Comparison of ENCODE assay signal across 19 mouse cellular contexts in genomic region chr9:27617096-27617839, GRCm38 (mm10).
DNase-seq lines count a peak whose midpoint lies in the region; ATAC-seq and TF ChIP-seq lines count a peak whose summit lies in the region.
"Had no signal": no experiment of that assay in that cellular context is flagged by ENCODE, and none has a peak within 500 bp of the region (broad histone marks: within the 10 kb centered on the region; RNA-seq: fewer than 3 reads in every experiment).

No protein-coding gene starts in this region.

- H3K79me2 ChIP-seq in C2C12 (ENCODE audit: control insufficient read depth, insufficient read depth): no peaks in the 10 kb centered on the region

- WGBS in hindbrain, embryonic 16.5 days: 32% methylated on average over 7 of the region's 7 CpGs
- WGBS in hindbrain, embryonic 11.5 days: 53% methylated on average over 7 of the region's 7 CpGs
- 48% methylated on average over 7 of the region's 7 CpGs for WGBS in liver, embryonic 11.5 days
- 61% methylated on average over 7 of the region's 7 CpGs for WGBS in thymus, adult 2 months

- no peak overlapping the region for H3ac ChIP-seq in C2C12 (ENCODE audit: control insufficient read depth, insufficient read length, low read depth)

- no peak for TF ChIP-seq POLR2A in thymus, adult 2 months (IDR thresholded peaks at IDR 0.05; ENCODE audit: control insufficient read depth, extremely low read depth, insufficient read depth, low read length, poor library complexity)

- H3K4me1 ChIP-seq in hindbrain, embryonic 16.5 days (ENCODE audit: control insufficient read depth, insufficient read depth, low read depth, low read length): no peaks in the 10 kb centered on the region; the same call in none of the 2 replicates
- H3K4me1 ChIP-seq in hindbrain, embryonic 11.5 days (replicated peaks; ENCODE audit: control insufficient read depth, insufficient read depth, low read length): no peaks in the 10 kb centered on the region
- H3K4me1 ChIP-seq in liver, embryonic 11.5 days (replicated peaks; ENCODE audit: control insufficient read depth, insufficient read depth, low read length): no peaks in the 10 kb centered on the region
- H3K4me1 ChIP-seq in thymus, adult 2 months (replicated peaks; ENCODE audit: control insufficient read depth, insufficient read depth, low read length): no peaks in the 10 kb centered on the region
- H3K4me1 ChIP-seq: heart, embryonic 13.5 days had no signal

- no peak overlapping the region for H3K4me3 ChIP-seq in hindbrain, embryonic 16.5 days (ENCODE audit: low read length)
- H3K4me3 ChIP-seq in hindbrain, embryonic 11.5 days (ENCODE audit: low read depth, low read length): no peak overlapping the region
- no peak overlapping the region for H3K4me3 ChIP-seq in C2C12 (ENCODE audit: insufficient read depth, poor library complexity, severe bottlenecking)
- H3K4me3 ChIP-seq in liver, embryonic 11.5 days (ENCODE audit: low read depth, low read length): no peak overlapping the region
- H3K4me3 ChIP-seq in thymus, adult 2 months (ENCODE audit: control insufficient read depth, insufficient read depth, low read length): no peak overlapping the region
- H3K4me3 ChIP-seq: heart, embryonic 13.5 days; hindbrain, embryonic 10.5 days; midbrain, embryonic 10.5 days; neural tube, embryonic 12.5 days had no signal

- H3K9me3 ChIP-seq in hindbrain, embryonic 16.5 days (ENCODE audit: control insufficient read depth, low read length): no peaks in the 10 kb centered on the region
- H3K9me3 ChIP-seq in hindbrain, embryonic 11.5 days (ENCODE audit: control insufficient read depth, low read length): no peaks in the 10 kb centered on the region
- no peaks in the 10 kb centered on the region for H3K9me3 ChIP-seq in liver, embryonic 11.5 days (ENCODE audit: control insufficient read depth, low read length)
- H3K9me3 ChIP-seq: heart, embryonic 13.5 days; hindbrain, embryonic 10.5 days; midbrain, embryonic 10.5 days; neural tube, embryonic 12.5 days had no signal

- ATAC-seq in hindbrain, embryonic 16.5 days: peak; percentile 68; the same call in 1 of the 2 replicates
- no peak for ATAC-seq in hindbrain, embryonic 11.5 days (ENCODE audit: low FRiP score)
- no peak for ATAC-seq in liver, embryonic 11.5 days (replicated peaks; ENCODE audit: low FRiP score)
- ATAC-seq: Patski had no signal

- H3K79me3 ChIP-seq in C2C12 (ENCODE audit: low read depth): no peaks in the 10 kb centered on the region

- H3K4me2 ChIP-seq in hindbrain, embryonic 16.5 days (ENCODE audit: low read length): no peak overlapping the region
- no peak overlapping the region for H3K4me2 ChIP-seq in hindbrain, embryonic 11.5 days (replicated peaks; ENCODE audit: low read depth, low read length)
- no peak overlapping the region for H3K4me2 ChIP-seq in liver, embryonic 11.5 days
- H3K4me2 ChIP-seq: heart, embryonic 13.5 days; neural tube, embryonic 12.5 days had no signal

- DNase-seq in cerebellum, postnatal 14 days: peak; percentile 48 to 49
- DNase-seq in cerebellum, postnatal 36 days: no peak
- DNase-seq in hindbrain, embryonic 11.5 days (ENCODE audit: low spot score): no peak
- peak; percentile 50 for DNase-seq in layer of hippocampus, adult 9-11 months
- DNase-seq in liver, embryonic 11.5 days (ENCODE audit: low spot score): no peak
- DNase-seq in thymus, adult 2 months: no peak
- DNase-seq: cerebellum, adult 18-20 months; kidney, adult 2 months; kidney, postnatal 4 days; liver; spleen, adult 18-20 months; thymus, postnatal 25 days had no signal

- H3K27me3 ChIP-seq in hindbrain, embryonic 16.5 days (replicated peaks; ENCODE audit: control insufficient read depth, insufficient read depth, low read length): no peaks in the 10 kb centered on the region; the same call in 1 of the 2 replicates
- H3K27me3 ChIP-seq in hindbrain, embryonic 11.5 days (ENCODE audit: control insufficient read depth, insufficient read depth, low read length): peaks cover 8% of the 10 kb centered on the region
- no peaks in the 10 kb centered on the region for H3K27me3 ChIP-seq in C2C12 (ENCODE audit: control insufficient read depth, insufficient read depth, insufficient read length)
- no peaks in the 10 kb centered on the region for H3K27me3 ChIP-seq in liver, embryonic 11.5 days (replicated peaks; ENCODE audit: control insufficient read depth, insufficient read depth, low read length)
- no peaks in the 10 kb centered on the region for H3K27me3 ChIP-seq in thymus, adult 2 months (ENCODE audit: control insufficient read depth, insufficient read depth, low read length)
- H3K27me3 ChIP-seq: heart, embryonic 13.5 days; Patski had no signal

- no peak overlapping the region for H3K27ac ChIP-seq in hindbrain, embryonic 16.5 days (ENCODE audit: low read depth, low read length)
- no peak overlapping the region for H3K27ac ChIP-seq in hindbrain, embryonic 11.5 days (ENCODE audit: low read depth, low read length)
- H3K27ac ChIP-seq in liver, embryonic 11.5 days (ENCODE audit: low read depth, low read length): no peak overlapping the region
- no peak overlapping the region for H3K27ac ChIP-seq in thymus, adult 2 months (ENCODE audit: control insufficient read depth, insufficient read depth, low read length)
- H3K27ac ChIP-seq: heart, embryonic 13.5 days; hindbrain, embryonic 10.5 days; midbrain, embryonic 10.5 days; neural tube, embryonic 12.5 days had no signal

- no peak for TF ChIP-seq CTCF in C2C12 (IDR thresholded peaks at IDR 0.05; ENCODE audit: control insufficient read depth, insufficient read depth, insufficient read length)
- TF ChIP-seq CTCF in thymus, adult 2 months (IDR thresholded peaks at IDR 0.05; ENCODE audit: borderline replicate concordance, control insufficient read depth, extremely low read depth, insufficient read depth, low read length, poor library complexity): no peak

- no peak overlapping the region for H3K9ac ChIP-seq in hindbrain, embryonic 16.5 days (ENCODE audit: low read depth, low read length)
- no peak overlapping the region for H3K9ac ChIP-seq in hindbrain, embryonic 11.5 days (ENCODE audit: low read depth, low read length)
- H3K9ac ChIP-seq in liver, embryonic 11.5 days (ENCODE audit: low read depth, low read length): no peak overlapping the region
- H3K9ac ChIP-seq: heart, embryonic 13.5 days; neural tube, embryonic 12.5 days had no signal

- H3K36me3 ChIP-seq in hindbrain, embryonic 16.5 days (ENCODE audit: control insufficient read depth, insufficient read depth, low read length): no peaks in the 10 kb centered on the region
- H3K36me3 ChIP-seq in hindbrain, embryonic 11.5 days (ENCODE audit: control insufficient read depth, insufficient read depth, low read length): no peaks in the 10 kb centered on the region
- H3K36me3 ChIP-seq in C2C12 (ENCODE audit: control insufficient read depth, insufficient read depth): no peaks in the 10 kb centered on the region
- H3K36me3 ChIP-seq in liver, embryonic 11.5 days (ENCODE audit: control insufficient read depth, insufficient read depth, low read length): no peaks in the 10 kb centered on the region
- H3K36me3 ChIP-seq in thymus, adult 2 months (ENCODE audit: control insufficient read depth, insufficient read depth, low read length): no peaks in the 10 kb centered on the region
- H3K36me3 ChIP-seq: heart, embryonic 13.5 days; hindbrain, embryonic 10.5 days; midbrain, embryonic 10.5 days; neural tube, embryonic 12.5 days had no signal

TF ChIP-seq in C2C12, 6 proteins besides CTCF, POLR2A, EP300 and RAD21:
- TF ChIP-seq MYOD1 (IDR thresholded peaks at IDR 0.05; ENCODE audit: control insufficient read depth, insufficient read length, low read depth): peak; percentile 67
- no peak for TF ChIP-seq FOSL1 (IDR thresholded peaks at IDR 0.05; ENCODE audit: insufficient read depth, low read length, poor library complexity, severe bottlenecking)
- peak; percentile 7 for TF ChIP-seq USF1 (IDR thresholded peaks at IDR 0.05; ENCODE audit: low read depth)
- no peak for TF ChIP-seq MYOG (IDR thresholded peaks at IDR 0.05; ENCODE audit: control insufficient read depth, extremely low read depth, insufficient read length)

Comparison
In these comparisons a context has a peak if more than half of its experiments do, and no peak if none do; other contexts are left out.
1. DNase-seq: peak in cerebellum, postnatal 14 days (2 of 2) and layer of hippocampus, adult 9-11 months (single experiment); none in cerebellum, postnatal 36 days (0 of 2), hindbrain, embryonic 11.5 days (single experiment), liver, embryonic 11.5 days (single experiment) and thymus, adult 2 months (single experiment).